Mouse (Mus musculus) forebrain, embryonic 14.5 days (tissue): ENCODE measurements around the gene Large1. TPM values are rescaled to one million over a fixed set of nuclear protein-coding genes. Genes with fewer than 3 reads are reported as not detected.
"Not testable (repeated sequence)": the region's sequence is repeated elsewhere in the genome, so short reads cannot be mapped to it uniquely, and the experiment has no call there.

Source experiments
- ATAC-seq: fragments of 200-750 bp; cut with Nextera tagmentation; 2 replicates; pipeline ENCODE4 v1.8.0; 2017; ENCODE audit warnings: mild to moderate bottlenecking, moderate library complexity
- DNase-seq: peaks from one replicate; pipeline ENCODE4 v3.0.0-alpha.2; 2015; ENCODE audit warnings: low spot score
- H3K27ac ChIP-seq: fragments of 300-500 bp; sonication (generic); 2 replicates; pipeline ENCODE4 v1.5.1; 2014; ENCODE audit warnings: low read depth, mild to moderate bottlenecking, control low read depth, low read length, moderate library complexity
- H3K27me3 ChIP-seq: fragments of 300-500 bp; sonication (generic); replicated peaks from 2 replicates; pipeline ENCODE4 v1.6.1; 2014; ENCODE audit warnings: low read length, control low read depth, mixed read lengths; ENCODE audit not compliant: control insufficient read depth, insufficient read depth
- H3K36me3 ChIP-seq: fragments of 300-500 bp; sonication (generic); 2 replicates; pipeline ENCODE4 v1.6.1; 2014; ENCODE audit warnings: low read length, control low read depth; ENCODE audit not compliant: control insufficient read depth, insufficient read depth
- H3K4me1 ChIP-seq: fragments of 300-500 bp; sonication (generic); 2 replicates; pipeline ENCODE4 v1.6.1; 2014; ENCODE audit warnings: antibody characterized with exemption, low read length, control low read depth; ENCODE audit not compliant: control insufficient read depth, insufficient read depth
- H3K4me2 ChIP-seq: fragments of 300-500 bp; sonication (generic); 2 replicates; pipeline ENCODE4 v1.6.1; 2014; ENCODE audit warnings: mild to moderate bottlenecking, control low read depth, low read length
- H3K4me3 ChIP-seq: fragments of 300-500 bp; sonication (generic); 2 replicates; pipeline ENCODE4 v1.5.1; 2014; ENCODE audit warnings: low read depth, low read length, control low read depth
- H3K9ac ChIP-seq: fragments of 300-500 bp; sonication (generic); 2 replicates; pipeline ENCODE4 v1.6.1; 2014; ENCODE audit warnings: mild to moderate bottlenecking, low read length, control low read depth, moderate library complexity
- H3K9me3 ChIP-seq: fragments of 300-500 bp; sonication (generic); replicated peaks from 2 replicates; pipeline ENCODE4 v1.6.1; 2016; ENCODE audit warnings: low read length, control low read depth, mixed read lengths; ENCODE audit not compliant: control insufficient read depth
- WGBS: fragments of 180-500 bp; shearing (Covaris S2); extraction: QIAGEN DNeasy Blood & Tissue Kit; methylation state at CpG from one replicate; pipeline ENCODE4 v1.1.7; 2014; 5-methylcytosine and 5-hydroxymethylcytosine counted together
- polyA plus RNA-seq: library from polyadenylated mRNA; unstranded; fragments of >200 nt; fragmentation: Nextera tagmentation; extraction: Ambion mirVana; gene quantifications from 2 replicates; pipeline ENCODE4 v1.2.1, GENCODE M21; 2014

Large1 gene
- polyA plus RNA-seq, result 18.8 and 19.6 TPM in 2 replicates

DNA sequence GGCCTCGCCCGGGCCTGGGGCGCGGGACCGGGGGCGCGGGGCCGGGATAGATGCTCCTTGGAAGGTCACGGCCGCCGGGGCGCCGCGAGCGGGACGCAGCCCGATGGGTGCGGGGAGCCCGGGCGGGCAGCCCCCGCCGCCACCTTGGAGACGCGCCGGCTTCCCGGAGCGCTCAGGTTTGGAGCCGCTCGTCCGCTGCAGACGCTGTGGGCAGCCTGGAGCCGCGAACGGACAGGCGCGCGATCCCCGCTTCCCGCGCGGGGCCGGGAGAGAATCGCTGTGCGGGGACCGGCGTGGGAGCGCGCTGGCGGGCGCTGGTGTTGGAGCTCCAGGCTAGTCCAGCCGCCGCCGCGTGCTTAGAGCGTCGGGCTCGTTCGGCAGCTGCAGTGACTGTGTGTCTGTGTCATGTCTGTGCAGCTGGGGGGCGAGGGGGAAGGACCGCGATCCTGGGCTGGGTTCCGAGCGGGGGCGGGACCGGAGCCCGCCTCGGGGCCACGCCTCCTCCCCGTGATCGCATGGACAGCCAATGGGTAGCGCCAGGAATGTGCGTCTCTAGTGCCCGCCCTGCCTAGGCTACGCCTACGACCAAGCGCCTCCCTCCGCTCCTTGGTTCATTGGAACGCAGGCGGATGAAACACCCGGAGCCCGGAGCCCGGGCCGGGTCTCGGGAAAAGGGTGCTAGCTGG, at the start of gene Large1:
Gene Large1 (minus strand): TSS at position 433 of the 686 bp plus-strand sequence.
- Histone ChIP-seq H3K27me3 (no peaks in the 10 kb centered on the region), H3K4me1 (peaks cover 24% of the 10 kb centered on the region), H3K36me3 (no peaks in the 10 kb centered on the region), H3K9me3 (no peaks in the 10 kb centered on the region), H3K4me2 (peak within 1 kb of the TSS; percentile 77), H3K27ac (peak within 1 kb of the TSS; percentile 96), H3K9ac (peak within 1 kb of the TSS; percentile 92), H3K4me3 (peak within 1 kb of the TSS; percentile 82)
- 1% methylated on average over 66 of the region's 84 CpGs for WGBS
- peak; percentile 99 for DNase-seq
- peak; percentile 97 for ATAC-seq

DNA sequence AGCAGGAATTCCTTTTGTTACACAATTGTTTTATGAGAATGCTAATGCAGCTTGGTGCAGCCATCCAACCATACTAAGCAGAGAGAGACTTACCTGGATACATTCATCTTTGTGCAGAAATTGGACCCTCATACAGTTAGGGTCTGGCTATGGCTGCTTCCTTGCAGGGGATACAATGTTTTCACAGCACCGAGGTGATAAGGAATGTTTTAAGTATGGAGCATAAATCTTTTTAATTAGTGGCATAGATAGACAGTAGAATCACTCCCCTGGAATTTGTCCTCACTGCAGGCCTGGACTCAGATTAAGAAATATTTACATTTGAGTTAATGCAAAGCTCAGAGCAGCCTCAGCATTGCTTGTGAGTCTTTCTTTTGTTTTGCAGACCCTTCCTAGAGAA, 47.0 kb upstream of the Large1 start:
- H3K27me3 ChIP-seq, result no peaks in the 10 kb centered on the region
- WGBS, result 54% methylated on average over 1 of the region's 1 CpGs
- no peaks in the 10 kb centered on the region for H3K4me1 ChIP-seq
- ATAC-seq (no peak), DNase-seq (no peak)
- no peaks in the 10 kb centered on the region for H3K9me3 ChIP-seq
- no peaks in the 10 kb centered on the region for H3K36me3 ChIP-seq
- H3K4me3 ChIP-seq, result no peak overlapping the region
- no peak overlapping the region for H3K27ac ChIP-seq
- no peak overlapping the region for H3K9ac ChIP-seq
- H3K4me2 ChIP-seq, result no peak overlapping the region

DNA sequence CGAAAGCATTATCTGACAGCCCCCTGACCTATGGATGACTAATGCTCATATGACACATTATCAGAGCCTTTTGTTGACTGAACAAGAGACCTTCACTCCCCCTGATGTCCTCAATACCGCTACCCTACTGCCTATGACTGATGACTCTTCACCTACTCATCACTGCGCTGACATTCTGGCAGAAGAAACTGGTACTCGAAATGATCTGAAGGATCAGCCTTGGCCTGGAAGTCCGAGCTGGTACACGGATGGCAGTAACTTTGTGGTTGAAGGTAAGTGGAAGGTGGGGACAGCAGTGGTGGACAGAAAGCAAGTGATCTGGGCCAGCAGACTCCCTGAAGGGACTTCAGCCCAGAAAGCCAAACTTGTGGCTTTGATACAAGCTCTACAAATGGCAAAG, 19.7 kb upstream of the Large1 start:
- H3K36me3 ChIP-seq, ATAC-seq, DNase-seq, H3K4me2 ChIP-seq, H3K9ac ChIP-seq, H3K4me1 ChIP-seq, H3K9me3 ChIP-seq, H3K27ac ChIP-seq, H3K4me3 ChIP-seq, H3K27me3 ChIP-seq: not testable (repeated sequence)
- WGBS, result 94% methylated on average over 6 of the region's 6 CpGs

DNA sequence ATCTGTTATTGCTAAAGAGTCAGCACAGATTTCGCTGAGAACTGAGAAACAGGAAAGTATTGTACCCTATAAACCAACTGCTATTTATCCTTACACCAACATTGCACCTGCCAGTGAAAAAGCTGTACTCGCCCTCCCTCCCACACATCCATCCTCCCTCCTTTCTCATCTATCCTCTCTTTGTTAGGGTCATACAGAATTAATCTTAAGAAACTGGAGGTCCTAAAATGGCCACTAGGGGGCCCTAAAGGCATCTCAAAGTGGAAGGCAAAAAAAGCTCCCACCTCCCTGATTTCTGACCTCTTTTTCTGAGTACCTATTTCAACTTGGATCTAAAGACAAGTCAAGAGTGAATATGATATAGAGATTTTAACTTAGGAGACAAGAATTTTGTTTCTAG, 2.6 kb upstream of the Large1 start:
- ATAC-seq, result no peak
- Histone ChIP-seq H3K9ac (no peak overlapping the region), H3K4me1 (peaks cover 12% of the 10 kb centered on the region), H3K4me2 (peak overlapping the region; percentile 77), H3K9me3 (no peaks in the 10 kb centered on the region), H3K27me3 (no peaks in the 10 kb centered on the region), H3K36me3 (no peaks in the 10 kb centered on the region), H3K27ac (no peak overlapping the region), H3K4me3 (no peak overlapping the region)
- peak; percentile 89 for DNase-seq
- WGBS, result 17% methylated on average over 2 of the region's 2 CpGs

DNA sequence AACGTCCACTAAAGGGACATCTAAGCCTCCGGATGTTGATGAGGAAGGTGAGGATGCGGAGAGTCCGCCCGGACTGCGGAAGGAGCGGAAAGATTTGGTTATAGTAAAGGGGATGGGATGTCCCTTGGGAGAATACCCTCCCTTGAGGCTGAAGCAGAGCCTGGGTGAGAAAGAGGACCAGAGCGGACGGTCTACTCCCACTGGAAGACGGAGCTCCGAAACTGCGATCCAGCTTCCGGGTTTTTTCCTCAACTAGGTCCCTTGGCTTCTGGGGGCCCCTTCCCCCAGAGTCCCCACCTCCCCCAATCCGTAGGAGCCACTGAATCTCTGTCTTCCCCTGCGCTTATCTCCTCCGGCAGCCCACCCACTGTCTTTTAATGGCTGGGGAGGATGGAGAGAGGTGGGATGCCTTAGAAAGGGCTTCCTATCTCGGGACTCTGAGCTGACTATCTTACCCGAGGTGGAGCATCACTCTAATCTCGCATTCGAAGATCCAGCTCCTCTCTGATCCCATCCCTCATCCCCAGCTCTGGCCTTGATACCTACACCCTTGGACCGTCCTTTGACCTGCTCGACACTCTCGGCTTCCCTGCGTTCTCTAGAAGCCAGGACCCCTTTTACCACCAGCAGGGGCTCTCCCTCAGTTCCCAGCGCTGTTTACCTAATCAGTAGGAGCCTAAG, 1.0 kb upstream of the Large1 start:
- Histone ChIP-seq H3K9me3 (no peaks in the 10 kb centered on the region), H3K9ac (peak overlapping the region; percentile 69), H3K36me3 (no peaks in the 10 kb centered on the region), H3K27ac (peak overlapping the region; percentile 81), H3K27me3 (no peaks in the 10 kb centered on the region), H3K4me1 (peaks cover 21% of the 10 kb centered on the region), H3K4me2 (peak overlapping the region; percentile 77), H3K4me3 (peak overlapping the region; percentile 82)
- peak; percentile 95 for DNase-seq
- WGBS, result under 1% methylated on average over 25 of the region's 25 CpGs
- peak; percentile 40 for ATAC-seq

DNA sequence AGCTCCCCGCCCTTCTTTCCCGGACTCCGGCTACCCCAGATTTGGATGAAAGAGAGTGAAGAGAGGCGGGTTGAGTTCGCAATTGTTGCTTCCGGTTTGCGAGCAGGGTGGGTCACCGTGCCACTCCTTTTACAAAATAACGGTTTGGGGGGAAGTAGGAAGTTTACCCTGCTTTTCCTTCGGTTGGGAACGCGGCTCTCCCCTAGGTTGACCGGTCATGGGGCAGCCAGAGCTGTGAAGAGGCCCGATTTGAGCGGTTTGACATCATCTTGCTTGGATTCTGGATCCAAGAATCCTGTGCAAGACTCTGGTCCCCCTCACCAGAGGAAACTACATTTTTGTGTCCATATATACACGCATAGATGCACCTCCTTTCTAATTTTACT, 447 bp upstream of the Large1 start:
- WGBS, result under 1% methylated on average over 16 of the region's 16 CpGs
- Histone ChIP-seq H3K9me3 (no peaks in the 10 kb centered on the region), H3K4me1 (peaks cover 24% of the 10 kb centered on the region), H3K4me3 (peak overlapping the region; percentile 82), H3K27ac (peak overlapping the region; percentile 81), H3K9ac (peak overlapping the region; percentile 69), H3K36me3 (no peaks in the 10 kb centered on the region), H3K27me3 (no peaks in the 10 kb centered on the region), H3K4me2 (peak overlapping the region; percentile 77)
- peak; percentile 27 for ATAC-seq
- DNase-seq, result no peak

DNA sequence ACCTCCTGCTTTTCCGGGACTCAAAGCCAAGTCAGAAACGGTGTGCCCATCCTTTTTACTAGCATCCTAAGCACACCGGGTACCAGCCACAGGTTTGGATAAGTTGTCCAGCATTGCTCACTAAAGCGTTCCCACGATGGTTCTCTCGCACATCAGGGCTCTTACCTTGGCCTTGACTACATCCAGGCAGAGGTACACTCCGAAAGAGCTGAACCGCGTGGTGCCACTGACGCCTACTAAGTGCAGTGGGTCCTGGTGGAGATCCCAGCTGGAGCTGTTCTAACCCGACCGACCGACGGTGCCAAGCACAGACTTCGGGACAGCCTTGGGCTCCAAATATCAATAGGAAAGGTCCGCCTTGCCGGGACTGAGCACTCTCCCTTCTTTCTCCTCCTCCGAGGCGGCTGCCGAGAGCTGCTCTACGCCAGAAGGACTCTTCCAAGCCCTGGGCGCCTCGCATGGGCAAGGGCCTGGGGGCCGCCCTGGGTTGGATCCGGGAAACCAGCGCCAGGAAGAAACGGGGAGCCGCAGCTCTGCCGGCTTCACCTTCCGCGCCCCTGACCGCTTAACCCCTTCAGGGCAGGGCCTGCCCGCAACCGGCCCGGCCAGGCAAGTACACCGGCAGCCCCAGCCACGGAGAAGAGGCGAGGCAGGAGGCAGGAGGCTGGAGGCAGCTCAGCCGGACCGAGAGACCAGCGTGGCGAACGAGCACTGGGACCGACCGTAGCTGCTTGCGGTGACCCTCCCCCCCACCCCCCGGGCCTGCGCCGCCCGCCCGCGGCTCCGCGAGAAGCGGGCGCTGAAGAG, 836 bp downstream of the Large1 start:
- Histone ChIP-seq H3K36me3 (no peaks in the 10 kb centered on the region), H3K9ac (peak overlapping the region; percentile 92), H3K27ac (peak overlapping the region; percentile 96), H3K27me3 (no peaks in the 10 kb centered on the region), H3K9me3 (no peaks in the 10 kb centered on the region), H3K4me3 (peak overlapping the region; percentile 82), H3K4me2 (peak overlapping the region; percentile 77), H3K4me1 (peaks cover 24% of the 10 kb centered on the region)
- under 1% methylated on average over 54 of the region's 56 CpGs for WGBS
- DNase-seq (peak; percentile 51), ATAC-seq (peak; percentile 38)

DNA sequence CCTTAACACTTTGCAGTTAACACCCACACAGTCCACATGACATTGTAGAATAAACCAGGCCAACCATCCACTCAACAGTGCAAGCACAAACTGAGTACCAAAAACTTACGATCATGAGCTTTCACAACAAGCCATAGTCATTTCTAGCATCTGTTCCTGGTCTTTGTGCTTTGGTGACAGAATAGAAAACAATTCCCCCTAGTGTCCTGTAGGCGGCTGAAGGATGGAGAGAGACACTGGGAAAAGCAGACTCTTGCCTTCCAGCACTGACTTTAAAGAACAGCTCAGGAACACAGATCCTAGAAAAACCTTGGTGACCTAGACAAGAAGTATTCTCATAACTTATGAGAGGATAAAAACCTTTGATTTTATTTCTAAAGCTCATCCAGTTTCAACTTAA, 3.0 kb downstream of the Large1 start:
- peak overlapping the region; percentile 48 for H3K9ac ChIP-seq
- ATAC-seq (no peak), DNase-seq (peak; percentile 73)
- 14% methylated on average over 2 of the region's 2 CpGs for WGBS
- peaks cover 24% of the 10 kb centered on the region for H3K4me1 ChIP-seq
- H3K4me3 ChIP-seq, result peak overlapping the region; percentile 82
- H3K27ac ChIP-seq, result no peak overlapping the region
- H3K4me2 ChIP-seq, result peak overlapping the region; percentile 77
- H3K36me3 ChIP-seq, result 0 out of 2 replicates have a peak, but pooled peaks cover 3% of the 10 kb centered on the region
- H3K9me3 ChIP-seq, result no peaks in the 10 kb centered on the region
- no peaks in the 10 kb centered on the region for H3K27me3 ChIP-seq
